Mouse (Mus musculus) CH12.LX (cell line): Measurements from ENCODE around the gene Prkd3. TPM values are rescaled to one million over a fixed set of nuclear protein-coding genes. Genes with fewer than 3 reads are reported as not detected.

Experiments
- DNase-seq: peaks from one replicate; pipeline ENCODE4 v3.0.0-alpha.2; 2013; ENCODE audit errors: extremely low read depth
- H3K27ac ChIP-seq: 2 replicates; pipeline ENCODE4 v1.5.1; 2012; ENCODE audit warnings: low read depth, mild to moderate bottlenecking, control low read depth, moderate library complexity; ENCODE audit not compliant: insufficient read depth
- H3K27me3 ChIP-seq: replicated peaks from 2 replicates; pipeline ENCODE3; 2012; ENCODE audit warnings: inconsistent platforms
- H3K36me3 ChIP-seq, 2 experiments: replicated peaks in 1 of 2; 2 replicates each; pipeline versions ENCODE3 to v1.6.1; 2012; ENCODE audit warnings: inconsistent platforms in 1 of 2, low read length in 1 of 2, mild to moderate bottlenecking in 1 of 2, mixed read lengths in 1 of 2, moderate library complexity in 1 of 2; ENCODE audit not compliant: control insufficient read depth in 1 of 2, insufficient read depth in 1 of 2
- H3K4me1 ChIP-seq, 2 experiments: 2 replicates each; pipeline ENCODE4 v1.6.1; 2012; ENCODE audit warnings: inconsistent platforms in 1 of 2, moderate library complexity in 1 of 2; ENCODE audit not compliant: insufficient read depth in 2 of 2, control insufficient read depth in 1 of 2
- H3K4me2 ChIP-seq: 2 replicates; pipeline ENCODE4 v1.6.1; 2012; ENCODE audit warnings: low read depth, mild to moderate bottlenecking, control low read depth; ENCODE audit not compliant: poor library complexity, insufficient read depth, severe bottlenecking
- H3K4me3 ChIP-seq, 3 experiments: fragments of 150-350 bp in 1 of 3; sonication (generic) in 1 of 3; replicated peaks in 1 of 3; 2 replicates each; pipeline versions ENCODE3 to v1.5.1; 2011 to 2012; ENCODE audit warnings: low read depth in 2 of 3, low read length in 2 of 3, mild to moderate bottlenecking in 2 of 3, moderate library complexity in 2 of 3, control low read depth in 1 of 3, improper control_type of control experiment in 1 of 3, inconsistent platforms in 1 of 3, mixed read lengths in 1 of 3; ENCODE audit not compliant: poor library complexity in 1 of 3
- H3K79me2 ChIP-seq: replicated peaks from 2 replicates; pipeline ENCODE4 v1.6.1; 2012; ENCODE audit warnings: mild to moderate bottlenecking, moderate library complexity; ENCODE audit not compliant: control insufficient read depth, poor library complexity, insufficient read depth, severe bottlenecking; ENCODE audit errors: extremely low read depth
- H3K9ac ChIP-seq: 2 replicates; pipeline ENCODE4 v1.6.1; 2012; ENCODE audit warnings: low read depth, mild to moderate bottlenecking, control low read depth, moderate library complexity; ENCODE audit not compliant: insufficient read depth
- H3K9me3 ChIP-seq: replicated peaks from 2 replicates; pipeline ENCODE3; 2012; ENCODE audit warnings: low read length, inconsistent platforms, mixed read lengths
- BHLHE40 ChIP-seq: IDR thresholded peaks from 2 replicates; pipeline ENCODE4 v1.6.1; 2011; ENCODE audit warnings: mild to moderate bottlenecking, low read depth, low read length, improper control_type of control experiment
- CHD1 ChIP-seq: IDR thresholded peaks from 2 replicates; pipeline ENCODE4 v1.6.1; 2012; ENCODE audit warnings: low read depth, low read length, improper control_type of control experiment, inconsistent platforms
- CHD2 ChIP-seq: IDR thresholded peaks from 2 replicates; pipeline ENCODE4 v1.6.1; 2011; ENCODE audit warnings: low read length, improper control_type of control experiment
- CTCF ChIP-seq, 2 experiments: IDR thresholded peaks in 1 of 2; conservative IDR thresholded peaks in 1 of 2; 2 replicates each; pipeline ENCODE4 v1.5.1; 2011 to 2012; ENCODE audit warnings: low read depth in 2 of 2, low read length in 2 of 2, improper control_type of control experiment in 1 of 2, inconsistent platforms in 1 of 2, mild to moderate bottlenecking in 1 of 2, moderate library complexity in 1 of 2
- ELF1 ChIP-seq: IDR thresholded peaks from 2 replicates; pipeline ENCODE4 v1.6.1; 2014; ENCODE audit warnings: low read depth, mild to moderate bottlenecking, inconsistent platforms, low read length, improper control_type of control experiment
- EP300 ChIP-seq: IDR thresholded peaks from 2 replicates; pipeline ENCODE4 v1.6.1; 2011; ENCODE audit warnings: low read length, improper control_type of control experiment
- ETS1 ChIP-seq: conservative IDR thresholded peaks from 2 replicates; pipeline ENCODE4 v1.6.1; 2012; ENCODE audit warnings: low read depth, mild to moderate bottlenecking, inconsistent platforms, low read length, improper control_type of control experiment, moderate library complexity
- GABPA ChIP-seq: IDR thresholded peaks from 2 replicates; pipeline ENCODE4 v1.6.1; 2012; ENCODE audit warnings: low read depth, low read length, improper control_type of control experiment, inconsistent platforms; ENCODE audit not compliant: insufficient replicate concordance
- HCFC1 ChIP-seq: IDR thresholded peaks from 2 replicates; pipeline ENCODE4 v1.6.1; 2012; ENCODE audit warnings: low read depth, mild to moderate bottlenecking, inconsistent platforms, low read length, improper control_type of control experiment
- KAT2A ChIP-seq: IDR thresholded peaks from 2 replicates; pipeline ENCODE4 v1.6.1; 2012; ENCODE audit warnings: low read length, improper control_type of control experiment, inconsistent platforms; ENCODE audit not compliant: insufficient replicate concordance
- MAZ ChIP-seq: IDR thresholded peaks from 2 replicates; pipeline ENCODE4 v1.6.1; 2012; ENCODE audit warnings: low read depth, mild to moderate bottlenecking, inconsistent platforms, low read length, improper control_type of control experiment, moderate library complexity
- NELFE ChIP-seq: IDR thresholded peaks from 2 replicates; pipeline ENCODE4 v1.6.1; 2011; ENCODE audit warnings: low read depth, low read length, improper control_type of control experiment
- NRF1 ChIP-seq: IDR thresholded peaks from 2 replicates; pipeline ENCODE4 v1.6.1; 2014; ENCODE audit warnings: low read depth, mild to moderate bottlenecking, inconsistent platforms, low read length, improper control_type of control experiment, moderate library complexity
- RCOR1 ChIP-seq: conservative IDR thresholded peaks from 2 replicates; pipeline ENCODE4 v1.6.1; 2012; ENCODE audit warnings: low read depth, mild to moderate bottlenecking, inconsistent platforms, low read length, improper control_type of control experiment
- SMC3 ChIP-seq: IDR thresholded peaks from 2 replicates; pipeline ENCODE4 v1.6.1; 2011; ENCODE audit warnings: low read depth, low read length, improper control_type of control experiment
- TCF12 ChIP-seq: IDR thresholded peaks from 2 replicates; pipeline ENCODE4 v1.6.1; 2014; ENCODE audit warnings: low read depth, mild to moderate bottlenecking, inconsistent platforms, low read length, improper control_type of control experiment
- USF2 ChIP-seq: conservative IDR thresholded peaks from 2 replicates; pipeline ENCODE4 v1.6.1; 2011; ENCODE audit warnings: low read depth, low read length, improper control_type of control experiment
- ZKSCAN1 ChIP-seq: IDR thresholded peaks from 2 replicates; pipeline ENCODE4 v1.6.1; 2012; ENCODE audit warnings: low read depth, inconsistent platforms, low read length, improper control_type of control experiment, borderline replicate concordance
- ZMIZ1 ChIP-seq: IDR thresholded peaks from 2 replicates; pipeline ENCODE4 v1.6.1; 2012; ENCODE audit warnings: low read depth, mild to moderate bottlenecking, inconsistent platforms, low read length, improper control_type of control experiment
- ZNF384 ChIP-seq: IDR thresholded peaks from 2 replicates; pipeline ENCODE4 v1.6.1; 2012; ENCODE audit warnings: low read depth, low read length, improper control_type of control experiment, inconsistent platforms
- dilution Hi-C: fragments of 300-500 bp; cut with MboI; formaldehyde crosslinking; loops from 2 replicates; pipeline ENCODE4 v1.14.3; 2020; ENCODE audit warnings: low sequenced_read_pairs; ENCODE audit not compliant: extremely low pct_unique_long_range_greater_than_20kb, extremely low pct_ligation_motif_present
- in situ Hi-C: fragments of 300-500 bp; cut with MboI; formaldehyde crosslinking; loops from 3 replicates; pipeline ENCODE4 v1.14.3; 2019; ENCODE audit warnings: low sequenced_read_pairs, low pct_ligation_motif_present, low pct_unique_long_range_greater_than_20kb, mixed read lengths
- polyA plus RNA-seq: library from polyadenylated mRNA; unstranded; fragments of >175 nt; gene quantifications from 2 replicates; pipeline ENCODE4 v1.2.1, GENCODE M21; 2012; ENCODE audit warnings: low read depth; ENCODE audit not compliant: insufficient read length
- total RNA-seq, 2 experiments: library from RNA; depleted of rRNA; stranded (reverse); fragments of 300-350 nt in 1 of 2; fragments of >200 nt in 1 of 2; gene quantifications; 2 replicates each; pipeline ENCODE4 v1.2.3; 2012 to 2014

The Prkd3 gene
- total and polyA plus RNA-seq, 3 experiments: not detected

- H3K9me3 ChIP-seq: no peaks in the 10 kb centered on the region
- no peak for TF ChIP-seq EP300
- TF ChIP-seq ETS1: no peak
- TF ChIP-seq CHD2: no peak
- TF ChIP-seq RCOR1: no peak
- no peak for TF ChIP-seq SMC3
- no peak for TF ChIP-seq ZKSCAN1
- no peak for TF ChIP-seq USF2
- TF ChIP-seq ZNF384: no peak
- TF ChIP-seq HCFC1: no peak
- no peak for TF ChIP-seq ZMIZ1
- no peak for TF ChIP-seq MAZ
- no peak for TF ChIP-seq ELF1
- no peak for TF ChIP-seq CTCF (conservative IDR thresholded peaks at IDR 0.05 in 1 of 2, IDR thresholded peaks at IDR 0.05 in 1 of 2; ENCODE audit: low read depth in 2 of 2, low read length in 2 of 2)
- no peak for TF ChIP-seq CHD1
- TF ChIP-seq BHLHE40: no peak
- no peak for TF ChIP-seq KAT2A
- no peak for TF ChIP-seq NELFE
- TF ChIP-seq NRF1: no peak
- TF ChIP-seq, all 38 proteins: peak for 0
- Histone ChIP-seq H3K4me1 (peaks cover 0 to 2% of the 10 kb centered on the region in 2 experiments; a peak in 1 of 4 replicates), H3K27me3 (no peaks in the 10 kb centered on the region), H3K4me2 (no peak overlapping the region), H3K79me2 (no peaks in the 10 kb centered on the region), H3K36me3 (peaks cover 0 to 9% of the 10 kb centered on the region in 2 experiments), H3K9ac (no peak overlapping the region), H3K27ac (no peak overlapping the region), H3K4me3 (no peak overlapping the region)
- in situ Hi-C loops: no loop called here
- dilution Hi-C loops: no loop called here
- DNase-seq: no peak
Observed at GRCm38 (mm10) chr17:78952070-78952469, 68.5 kb downstream of the Prkd3 start.

- TF ChIP-seq ZNF384 (no peak), GABPA (no peak), TCF12 (no peak)
- Histone ChIP-seq H3K36me3 (peaks cover 7 to 17% of the 10 kb centered on the region in 2 experiments), H3K4me2 (no peak overlapping the region), H3K9ac (no peak overlapping the region), H3K4me1 (peaks cover 0 to 2% of the 10 kb centered on the region in 2 experiments; a peak in 1 of 4 replicates), H3K27ac (no peak overlapping the region), H3K79me2 (no peaks in the 10 kb centered on the region), H3K9me3 (no peaks in the 10 kb centered on the region), H3K27me3 (no peaks in the 10 kb centered on the region), H3K4me3 (no peak overlapping the region)
- in situ Hi-C loops: no loop called here
- dilution Hi-C loops: no loop called here
- no peak for DNase-seq
Observed at GRCm38 (mm10) chr17:78951225-78951624, 69.4 kb downstream of the Prkd3 start.
